Mouse (Mus musculus) midbrain, embryonic 14.5 days (tissue): ENCODE measurements at regions not wholly inside any gene's neighbourhood (a gene's known extent, or its start where the extent isn't known, plus 50 kb on each side); places are given as distances from the start of the nearest gene placed in this dataset.

Source experiments
- ATAC-seq: fragments of 200-750 bp; cut with Nextera tagmentation; 2 replicates; pipeline ENCODE4 v1.8.0; 2017; ENCODE audit warnings: moderate number of reproducible peaks, moderate library complexity; ENCODE audit not compliant: low FRiP score, low TSS enrichment
- DNase-seq: peaks from one replicate; pipeline ENCODE4 v3.0.0-alpha.2; 2015
- H3K27ac ChIP-seq: fragments of 300-500 bp; sonication (generic); replicated peaks from 2 replicates; pipeline ENCODE4 v1.5.1; 2014; ENCODE audit warnings: mild to moderate bottlenecking, low read depth, low read length, moderate library complexity
- H3K27me3 ChIP-seq: fragments of 300-500 bp; sonication (generic); 2 replicates; pipeline ENCODE4 v1.6.1; 2014; ENCODE audit warnings: low read length, control low read depth, mixed read lengths; ENCODE audit not compliant: control insufficient read depth, insufficient read depth
- H3K36me3 ChIP-seq: fragments of 300-500 bp; sonication (generic); 2 replicates; pipeline ENCODE4 v1.6.1; 2014; ENCODE audit warnings: low read length, control low read depth; ENCODE audit not compliant: control insufficient read depth, insufficient read depth
- H3K4me1 ChIP-seq: fragments of 300-500 bp; sonication (generic); 2 replicates; pipeline ENCODE4 v1.6.1; 2014; ENCODE audit warnings: mild to moderate bottlenecking, antibody characterized with exemption, low read length, control low read depth; ENCODE audit not compliant: control insufficient read depth, insufficient read depth
- H3K4me2 ChIP-seq: fragments of 300-500 bp; sonication (generic); 2 replicates; pipeline ENCODE4 v1.6.1; 2014; ENCODE audit warnings: mild to moderate bottlenecking, low read length, moderate library complexity
- H3K4me3 ChIP-seq: fragments of 300-500 bp; sonication (generic); replicated peaks from 2 replicates; pipeline ENCODE4 v1.5.1; 2014; ENCODE audit warnings: low read depth, low read length
- H3K9ac ChIP-seq: fragments of 300-500 bp; sonication (generic); replicated peaks from 2 replicates; pipeline ENCODE4 v1.6.1; 2014; ENCODE audit warnings: mild to moderate bottlenecking, low read length, moderate library complexity
- H3K9me3 ChIP-seq: fragments of 300-500 bp; sonication (generic); 2 replicates; pipeline ENCODE4 v1.6.1; 2016; ENCODE audit warnings: low read length, control low read depth, mixed read lengths; ENCODE audit not compliant: control insufficient read depth
- WGBS: fragments of 180-500 bp; shearing (Covaris S2); extraction: QIAGEN DNeasy Blood & Tissue Kit; methylation state at CpG from one replicate; pipeline ENCODE4 v1.1.7; 2014; 5-methylcytosine and 5-hydroxymethylcytosine counted together

DNA sequence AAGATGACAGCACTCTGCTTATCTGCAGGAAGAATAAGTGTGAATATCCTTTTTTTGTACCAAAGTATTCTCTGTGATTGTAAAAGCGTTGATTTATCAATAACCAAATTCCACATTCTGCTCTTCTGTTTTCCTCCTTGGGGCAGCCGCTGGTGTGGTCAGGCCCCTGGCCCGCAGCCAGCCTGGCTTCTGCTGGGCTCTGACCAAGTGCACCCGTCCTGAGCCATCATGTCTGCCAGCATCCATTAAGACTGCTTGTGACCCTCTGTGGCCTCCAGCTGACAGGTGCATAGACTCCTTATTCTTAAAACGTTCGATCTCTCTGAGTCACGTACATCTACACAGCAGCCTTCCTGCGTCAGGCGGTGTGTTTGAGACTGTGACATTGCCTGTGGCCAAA lies 58.9 kb upstream of the Cachd1 start:
- Histone ChIP-seq H3K9ac (no peak overlapping the region), H3K4me2 (no peak overlapping the region), H3K27me3 (no peaks in the 10 kb centered on the region), H3K4me3 (no peak overlapping the region), H3K9me3 (no peaks in the 10 kb centered on the region), H3K36me3 (no peaks in the 10 kb centered on the region), H3K27ac (no peak overlapping the region), H3K4me1 (no peaks in the 10 kb centered on the region)
- WGBS = 83% methylated on average over 9 of the region's 9 CpGs
- ATAC-seq (no peak), DNase-seq (no peak)

DNA sequence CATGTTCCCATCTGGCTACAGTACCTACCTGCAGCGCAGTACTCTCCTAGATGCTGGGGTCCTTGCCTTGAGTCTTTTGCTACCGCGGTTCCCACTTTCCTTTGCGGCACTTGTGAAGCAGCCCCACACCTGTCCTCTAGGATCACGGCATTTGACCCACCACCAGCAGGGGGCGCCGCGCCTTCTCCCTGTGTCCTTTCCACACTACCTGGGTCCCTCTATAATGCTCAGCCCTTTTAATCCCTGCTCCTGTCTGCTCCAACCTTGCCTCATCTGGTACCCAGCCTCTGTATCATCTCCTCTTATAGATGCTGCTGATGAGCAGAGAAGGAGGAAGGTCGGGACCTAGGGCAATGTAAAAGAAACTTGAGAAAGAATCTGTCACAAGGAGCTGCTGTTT lies 53.9 kb upstream of the Cachd1 start:
- ATAC-seq = 0 out of 2 replicates have a peak, but pooled peaks have one; percentile 17

DNA sequence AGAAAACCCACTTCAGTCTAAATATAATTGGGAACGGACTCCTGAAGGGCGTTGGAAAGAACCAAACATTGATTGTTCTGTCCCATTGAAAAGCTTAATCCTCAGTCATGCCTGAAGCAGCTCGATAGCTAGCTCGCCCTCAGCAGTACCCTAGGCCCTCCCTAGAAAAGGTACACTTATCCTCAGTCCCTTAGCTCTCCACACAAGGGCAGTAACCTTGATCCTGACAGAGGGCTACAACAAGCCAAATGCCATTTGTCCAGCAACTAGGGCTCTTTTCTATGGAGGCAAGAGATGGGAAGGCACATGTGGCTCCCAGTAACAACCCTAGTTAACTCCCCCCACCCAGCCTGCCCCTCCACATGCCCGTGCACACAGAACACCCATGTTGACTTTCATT lies 53.4 kb upstream of the Cachd1 start:
- Histone ChIP-seq H3K36me3 (no peaks in the 10 kb centered on the region), H3K4me1 (peaks cover 10% of the 10 kb centered on the region), H3K4me3 (no peak overlapping the region), H3K27ac (no peak overlapping the region), H3K9ac (no peak overlapping the region), H3K9me3 (no peaks in the 10 kb centered on the region), H3K27me3 (no peaks in the 10 kb centered on the region), H3K4me2 (no peak overlapping the region)
- WGBS = 30% methylated on average over 5 of the region's 5 CpGs
- no peak for DNase-seq
- ATAC-seq = no peak

More for the DNA sequence above, 53.9 kb upstream of the Cachd1 start:
- Histone ChIP-seq H3K9me3 (no peaks in the 10 kb centered on the region), H3K27ac (no peak overlapping the region), H3K4me1 (peaks cover 10% of the 10 kb centered on the region), H3K27me3 (no peaks in the 10 kb centered on the region), H3K9ac (no peak overlapping the region), H3K36me3 (no peaks in the 10 kb centered on the region), H3K4me3 (no peak overlapping the region), H3K4me2 (no peak overlapping the region)
- WGBS = 27% methylated on average over 9 of the region's 9 CpGs
- DNase-seq = peak; percentile 57

DNA sequence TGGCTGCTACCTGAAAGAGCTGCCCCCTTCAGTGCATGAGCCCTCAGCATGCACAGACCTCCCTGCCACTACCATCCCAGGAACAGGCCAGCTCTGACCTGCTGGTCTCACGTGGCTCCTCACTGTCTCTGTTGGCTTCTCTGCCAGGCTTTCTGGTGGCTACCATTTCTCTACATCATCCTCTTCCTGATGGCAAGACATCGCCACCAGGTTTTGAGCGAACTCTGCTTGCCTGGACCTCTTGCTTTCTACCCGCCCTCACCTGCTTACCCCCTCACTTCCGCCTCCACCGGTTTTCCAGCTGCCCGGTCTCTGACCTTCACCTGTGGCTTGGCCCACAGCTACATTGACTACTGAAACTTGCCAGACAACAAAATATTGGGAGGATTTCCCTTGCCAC lies 50.7 kb upstream of the Cachd1 start:
- Histone ChIP-seq H3K9me3 (no peaks in the 10 kb centered on the region), H3K4me2 (no peak overlapping the region), H3K4me1 (peaks cover 10% of the 10 kb centered on the region), H3K4me3 (no peak overlapping the region), H3K27ac (peak overlapping the region; percentile 67), H3K9ac (no peak overlapping the region), H3K27me3 (no peaks in the 10 kb centered on the region), H3K36me3 (no peaks in the 10 kb centered on the region)
- ATAC-seq (no peak), DNase-seq (no peak)
- 86% methylated on average over 7 of the region's 7 CpGs for WGBS

DNA sequence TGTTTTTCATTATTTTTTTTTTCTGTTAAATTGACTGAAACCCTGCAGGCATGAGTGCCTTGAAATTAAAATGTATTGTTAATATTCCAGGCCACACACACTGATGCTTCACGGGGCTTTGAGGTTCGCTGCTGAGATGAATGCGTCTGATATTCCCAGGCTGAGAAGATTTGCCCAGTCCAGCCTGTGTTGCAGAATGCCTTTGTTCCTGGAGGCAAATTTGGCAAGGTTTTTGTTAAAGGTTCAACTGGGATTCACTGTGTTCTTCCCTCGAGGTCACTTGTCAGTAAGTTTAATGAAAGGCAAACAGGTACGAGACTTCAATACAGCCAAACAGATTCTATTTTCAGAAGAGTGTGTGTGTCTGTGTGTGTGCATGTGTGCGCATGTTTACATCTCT lies 50.0 kb upstream of the Cachd1 start:
- Histone ChIP-seq H3K4me2 (no peak overlapping the region), H3K9me3 (no peaks in the 10 kb centered on the region), H3K4me3 (no peak overlapping the region), H3K36me3 (no peaks in the 10 kb centered on the region), H3K27me3 (no peaks in the 10 kb centered on the region), H3K27ac (peak overlapping the region; percentile 60), H3K4me1 (peaks cover 10% of the 10 kb centered on the region), H3K9ac (no peak overlapping the region)
- DNase-seq (peak; percentile 78), ATAC-seq (peak; percentile 43; the same call in 1 of the 2 replicates)
- WGBS = 14% methylated on average over 6 of the region's 6 CpGs
